Mouse (Mus musculus): ENCODE measurements around the gene Agbl3. TPM values are rescaled to one million over a fixed set of nuclear protein-coding genes. Genes with fewer than 3 reads are reported as not detected.

Gene Agbl3
- total and polyA plus RNA-seq, 2 experiments from 2014 or later: 20.0 to 31.1 TPM

- Histone ChIP-seq H3K27me3 (ENCODE audit: insufficient read depth, low read length) (no peaks in the 10 kb centered on the region), H3K9ac (no peak overlapping the region), H3K4me2 (ENCODE audit: low read depth) (no peak overlapping the region), H3K36me3 (ENCODE audit: insufficient read depth) (no peaks in the 10 kb centered on the region), H3K9me3 (ENCODE audit: low read length) (no peaks in the 10 kb centered on the region), H3K4me1 (ENCODE audit: insufficient read depth) (no peaks in the 10 kb centered on the region), H3K4me3 (ENCODE audit: low read depth, low read length) (no peak overlapping the region), H3K27ac (ENCODE audit: low read depth, low read length) (no peak overlapping the region)
- ATAC-seq (no peak), DNase-seq (no peak)
- 53% methylated on average over 8 of the region's 8 CpGs for WGBS
- TF ChIP-seq CTCF (IDR thresholded peaks at IDR 0.05; ENCODE audit: low read depth): no peak
Observed at GRCm38 (mm10) chr6:34866786-34867185, 86.6 kb downstream of the Agbl3 start.

GRCm38 (mm10) chr6:34867301-34867994, 87.2 kb downstream of the Agbl3 start:
- H3K4me3 ChIP-seq (ENCODE audit: low read depth, low read length): no peak overlapping the region
- no peak overlapping the region for H3K27ac ChIP-seq (ENCODE audit: low read depth, low read length)
- 81% methylated on average over 16 of the region's 16 CpGs for WGBS

GRCm38 (mm10) chr6:34867995-34868350, 87.7 kb downstream of the Agbl3 start:
- H3K36me3 ChIP-seq (ENCODE audit: insufficient read depth): no peaks in the 10 kb centered on the region
- TF ChIP-seq CTCF (IDR thresholded peaks at IDR 0.05; ENCODE audit: low read depth): no peak
- no peaks in the 10 kb centered on the region for H3K9me3 ChIP-seq (ENCODE audit: low read length)
- no peak overlapping the region for H3K4me2 ChIP-seq (ENCODE audit: low read depth)
- no peaks in the 10 kb centered on the region for H3K27me3 ChIP-seq (ENCODE audit: insufficient read depth, low read length)
- H3K4me1 ChIP-seq (ENCODE audit: insufficient read depth): no peaks in the 10 kb centered on the region
- no peak for ATAC-seq
- no peak overlapping the region for H3K4me3 ChIP-seq (ENCODE audit: low read depth, low read length)
- no peak overlapping the region for H3K9ac ChIP-seq
- DNase-seq: no peak
- WGBS: 81% methylated on average over 10 of the region's 10 CpGs
- H3K27ac ChIP-seq (ENCODE audit: low read depth, low read length): no peak overlapping the region

More at GRCm38 (mm10) chr6:34867301-34867994, 87.2 kb downstream of the Agbl3 start:
- H3K4me1 ChIP-seq (ENCODE audit: insufficient read depth): no peaks in the 10 kb centered on the region
- H3K27me3 ChIP-seq (ENCODE audit: insufficient read depth, low read length): no peaks in the 10 kb centered on the region
- H3K9ac ChIP-seq: no peak overlapping the region
- TF ChIP-seq CTCF (IDR thresholded peaks at IDR 0.05; ENCODE audit: low read depth): no peak
- DNase-seq: no peak
- no peaks in the 10 kb centered on the region for H3K9me3 ChIP-seq (ENCODE audit: low read length)
- H3K4me2 ChIP-seq (ENCODE audit: low read depth): no peak overlapping the region
- H3K36me3 ChIP-seq (ENCODE audit: insufficient read depth): no peaks in the 10 kb centered on the region
- no peak for ATAC-seq

GRCm38 (mm10) chr6:34868507-34869217, 88.4 kb downstream of the Agbl3 start:
- ATAC-seq (no peak), DNase-seq (no peak)
- 89% methylated on average over 20 of the region's 20 CpGs for WGBS
- H3K27ac ChIP-seq (ENCODE audit: low read depth, low read length): no peak overlapping the region
- no peak overlapping the region for H3K4me2 ChIP-seq (ENCODE audit: low read depth)
- H3K27me3 ChIP-seq (ENCODE audit: insufficient read depth, low read length): no peaks in the 10 kb centered on the region
- no peak overlapping the region for H3K4me3 ChIP-seq (ENCODE audit: low read depth, low read length)
- no peak overlapping the region for H3K9ac ChIP-seq
- no peaks in the 10 kb centered on the region for H3K9me3 ChIP-seq (ENCODE audit: low read length)
- H3K36me3 ChIP-seq (ENCODE audit: insufficient read depth): no peaks in the 10 kb centered on the region
- no peaks in the 10 kb centered on the region for H3K4me1 ChIP-seq (ENCODE audit: insufficient read depth)
- TF ChIP-seq CTCF (IDR thresholded peaks at IDR 0.05; ENCODE audit: low read depth): no peak

DNA sequence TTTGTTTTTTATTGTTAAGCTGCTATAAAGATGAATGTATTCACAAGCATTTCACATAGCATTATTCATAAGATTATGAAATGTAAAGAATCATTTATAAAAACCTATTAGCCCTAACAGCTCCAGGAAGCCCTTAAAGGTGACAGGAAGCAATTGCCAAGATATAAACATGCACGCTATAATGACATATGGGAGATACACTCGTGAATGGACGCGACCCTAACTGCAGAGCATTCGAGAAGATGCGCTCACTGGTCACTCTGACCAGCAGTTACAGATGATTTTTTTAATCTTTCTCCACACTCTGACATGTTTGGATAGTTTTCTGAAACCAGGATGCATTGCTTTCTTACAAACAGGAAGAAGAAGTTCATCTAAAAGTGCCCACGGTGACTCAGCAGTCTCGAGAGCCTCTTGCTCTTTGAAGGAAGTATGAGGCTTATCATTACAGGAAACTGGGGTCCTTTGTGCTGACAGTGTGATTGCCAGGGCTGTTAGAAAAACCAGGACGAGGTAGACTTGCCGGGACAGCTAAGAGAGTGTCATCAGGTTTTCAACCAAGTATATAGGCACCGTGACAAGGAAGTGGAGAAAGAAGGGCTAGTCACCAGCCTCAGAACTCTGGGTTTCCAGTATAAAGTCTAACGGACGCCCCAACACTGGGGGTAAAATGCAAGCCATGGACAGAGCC, 89.1 kb downstream of the Agbl3 start:
- no peak for ATAC-seq
- 85% methylated on average over 13 of the region's 13 CpGs for WGBS

DNA sequence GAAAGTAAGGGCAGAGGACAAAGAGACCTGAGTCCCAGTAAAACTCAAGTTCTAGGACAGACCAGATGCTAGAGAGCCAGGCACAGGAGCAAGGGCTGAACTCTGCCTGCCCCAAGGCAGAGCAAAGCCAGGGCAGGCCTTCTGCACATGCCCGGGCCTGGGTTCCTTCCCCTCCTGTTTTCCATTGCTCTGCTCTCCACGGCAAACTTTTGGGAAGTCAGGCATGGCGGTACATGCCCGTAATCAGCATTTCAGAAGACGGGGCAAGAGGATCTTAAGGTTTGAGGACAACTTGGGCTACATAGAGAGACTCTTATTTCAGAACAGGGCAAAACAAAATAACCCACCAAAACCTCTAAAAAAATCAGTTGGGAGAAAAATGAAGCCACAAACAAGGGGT, 89.9 kb downstream of the Agbl3 start:
- Histone ChIP-seq H3K27ac (ENCODE audit: low read depth, low read length) (no peak overlapping the region), H3K4me1 (ENCODE audit: insufficient read depth) (no peaks in the 10 kb centered on the region), H3K9ac (no peak overlapping the region), H3K4me2 (ENCODE audit: low read depth) (no peak overlapping the region), H3K4me3 (ENCODE audit: low read depth, low read length) (no peak overlapping the region), H3K9me3 (ENCODE audit: low read length) (no peaks in the 10 kb centered on the region), H3K27me3 (ENCODE audit: insufficient read depth, low read length) (no peaks in the 10 kb centered on the region), H3K36me3 (ENCODE audit: insufficient read depth) (no peaks in the 10 kb centered on the region)
- DNase-seq (no peak), ATAC-seq (no peak)
- 87% methylated on average over 5 of the region's 5 CpGs for WGBS
- no peak for TF ChIP-seq CTCF (IDR thresholded peaks at IDR 0.05; ENCODE audit: low read depth)

More for the DNA sequence above, 89.1 kb downstream of the Agbl3 start:
- Histone ChIP-seq H3K36me3 (ENCODE audit: insufficient read depth) (no peaks in the 10 kb centered on the region), H3K9ac (no peak overlapping the region), H3K4me1 (ENCODE audit: insufficient read depth) (no peaks in the 10 kb centered on the region), H3K4me3 (ENCODE audit: low read depth, low read length) (no peak overlapping the region), H3K27me3 (ENCODE audit: insufficient read depth, low read length) (no peaks in the 10 kb centered on the region), H3K4me2 (ENCODE audit: low read depth) (no peak overlapping the region), H3K27ac (ENCODE audit: low read depth, low read length) (no peak overlapping the region), H3K9me3 (ENCODE audit: low read length) (no peaks in the 10 kb centered on the region)
- no peak for TF ChIP-seq CTCF (IDR thresholded peaks at IDR 0.05; ENCODE audit: low read depth)
- no peak for DNase-seq

GRCm38 (mm10) chr6:34870724-34871123, 90.5 kb downstream of the Agbl3 start:
- no peak for TF ChIP-seq CTCF (IDR thresholded peaks at IDR 0.05; ENCODE audit: low read depth)
- ATAC-seq: no peak
- 75% methylated on average over 5 of the region's 5 CpGs for WGBS

More at GRCm38 (mm10) chr6:34870724-34871123, 90.5 kb downstream of the Agbl3 start:
- Histone ChIP-seq H3K9me3 (ENCODE audit: low read length) (no peaks in the 10 kb centered on the region), H3K36me3 (ENCODE audit: insufficient read depth) (no peaks in the 10 kb centered on the region), H3K4me3 (ENCODE audit: low read depth, low read length) (no peak overlapping the region), H3K27ac (ENCODE audit: low read depth, low read length) (no peak overlapping the region), H3K4me2 (ENCODE audit: low read depth) (no peak overlapping the region), H3K9ac (no peak overlapping the region), H3K27me3 (ENCODE audit: insufficient read depth, low read length) (no peaks in the 10 kb centered on the region), H3K4me1 (ENCODE audit: insufficient read depth) (no peaks in the 10 kb centered on the region)
- no peak for DNase-seq

All from forebrain, postnatal 0 days (tissue).